Mouse (Mus musculus): ENCODE data around the gene Gm21891. TPM values are rescaled to one million over a fixed set of nuclear protein-coding genes. Genes with fewer than 3 reads are reported as not detected.
"Not testable (repeated sequence)": the region's sequence is repeated elsewhere in the genome, so short reads cannot be mapped to it uniquely, and the experiment has no call there.

Gene Gm21891
- polyA plus RNA-seq (2016; fragmentation: Nextera tagmentation; extraction: Ambion mirVana) = not detected in 2 replicates

- not testable (repeated sequence) for H3K4me3 ChIP-seq; H3K4me1 ChIP-seq; H3K27ac ChIP-seq; H3K9ac ChIP-seq; H3K9me3 ChIP-seq (replicated peaks); H3K4me2 ChIP-seq (replicated peaks); ATAC-seq (ENCODE audit: low FRiP score); H3K27me3 ChIP-seq; H3K36me3 ChIP-seq
- WGBS = no CpG with 5 or more reads among the region's 3 CpGs
Observed at GRCm38 (mm10) chrY:13133392-13133791, at the start of gene Gm21891. Gene Gm21891, minus strand, starts transcription at chrY:13133492.

- H3K36me3 ChIP-seq; H3K4me2 ChIP-seq (replicated peaks); ATAC-seq (ENCODE audit: low FRiP score); H3K4me3 ChIP-seq; H3K27ac ChIP-seq; H3K27me3 ChIP-seq; H3K4me1 ChIP-seq; H3K9me3 ChIP-seq (replicated peaks); H3K9ac ChIP-seq: not testable (repeated sequence)
Observed at GRCm38 (mm10) chrY:13161668-13162067, 28.4 kb upstream of the Gm21891 start, which contains the start of gene Gm21425. Gene Gm21425, plus strand, starts transcription at chrY:13161968.

Other genes starting within 250 kb of the Gm21891 start
- gene Gm20807, start 90.6 kb downstream of the Gm21891 start, polyA plus RNA-seq (2016; fragmentation: Nextera tagmentation; extraction: Ambion mirVana) = not detected in 2 replicates
- gene Gm21425, start 28.5 kb upstream of the Gm21891 start, polyA plus RNA-seq (2016; fragmentation: Nextera tagmentation; extraction: Ambion mirVana) = not detected in 2 replicates
- gene Gm21828, start 90.4 kb upstream of the Gm21891 start, polyA plus RNA-seq (2016; fragmentation: Nextera tagmentation; extraction: Ambion mirVana) = not detected in 2 replicates
- not detected in 2 replicates for gene Gm21440, start 118.9 kb upstream of the Gm21891 start, polyA plus RNA-seq (2016; fragmentation: Nextera tagmentation; extraction: Ambion mirVana)
- not detected in 2 replicates for gene Gm21454, start 119.0 kb upstream of the Gm21891 start, polyA plus RNA-seq (2016; fragmentation: Nextera tagmentation; extraction: Ambion mirVana)
- gene Gm21725, start 215.6 kb upstream of the Gm21891 start, polyA plus RNA-seq (2016; fragmentation: Nextera tagmentation; extraction: Ambion mirVana) = not detected in 2 replicates